Mouse (Mus musculus) spleen, adult 18-20 months (tissue): Measurements from ENCODE around the gene Ahsa1.
"Not testable (repeated sequence)": the region's sequence is repeated elsewhere in the genome, so short reads cannot be mapped to it uniquely, and the experiment has no call there.

Source experiments
- DNase-seq, 2 experiments: peaks; one replicate each; pipeline ENCODE4 v3.0.0; 2022; ENCODE audit warnings: mixed read lengths in 2 of 2

Gene Ahsa1

DNA sequence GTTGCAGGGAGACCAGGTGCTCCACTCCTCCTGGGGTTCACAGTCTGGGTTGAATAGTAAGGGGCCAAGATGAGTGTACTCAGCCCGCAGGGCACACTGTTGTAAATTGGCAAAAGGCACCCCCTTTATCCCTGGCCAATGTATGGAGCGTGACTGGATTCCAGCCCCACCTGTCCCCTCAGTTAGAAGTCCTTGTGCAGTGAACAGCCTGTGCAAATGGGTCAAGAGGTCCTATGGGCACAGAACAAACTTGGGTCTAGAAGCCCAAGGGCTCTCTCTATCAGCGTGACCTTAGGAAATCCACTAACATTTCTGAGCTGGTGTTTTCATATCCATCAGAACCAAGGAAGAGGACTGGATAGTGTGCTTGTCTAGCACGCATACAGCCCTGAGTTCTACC, 16.5 kb downstream of the Ahsa1 start:
- no peak for DNase-seq

DNA sequence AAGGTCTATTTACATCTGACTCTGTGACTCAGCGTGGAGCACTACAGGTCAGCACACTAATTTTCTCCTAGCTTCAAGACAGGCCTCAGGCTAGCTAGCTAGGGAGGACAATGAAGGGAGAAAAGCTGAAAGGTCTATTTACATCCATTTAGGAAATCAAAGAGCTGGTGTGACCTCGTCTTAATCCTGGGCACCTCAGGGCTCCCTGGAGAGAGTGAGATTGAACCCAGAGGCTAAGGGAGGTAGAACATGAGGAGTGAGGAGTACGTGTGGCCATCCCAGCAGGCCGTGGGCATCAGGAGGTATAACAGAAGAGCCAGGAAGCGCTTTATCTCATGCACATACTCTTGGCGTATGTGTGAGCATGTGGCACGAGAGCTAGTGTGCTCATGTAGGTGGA, 17.4 kb downstream of the Ahsa1 start:
- DNase-seq = no peak

DNA sequence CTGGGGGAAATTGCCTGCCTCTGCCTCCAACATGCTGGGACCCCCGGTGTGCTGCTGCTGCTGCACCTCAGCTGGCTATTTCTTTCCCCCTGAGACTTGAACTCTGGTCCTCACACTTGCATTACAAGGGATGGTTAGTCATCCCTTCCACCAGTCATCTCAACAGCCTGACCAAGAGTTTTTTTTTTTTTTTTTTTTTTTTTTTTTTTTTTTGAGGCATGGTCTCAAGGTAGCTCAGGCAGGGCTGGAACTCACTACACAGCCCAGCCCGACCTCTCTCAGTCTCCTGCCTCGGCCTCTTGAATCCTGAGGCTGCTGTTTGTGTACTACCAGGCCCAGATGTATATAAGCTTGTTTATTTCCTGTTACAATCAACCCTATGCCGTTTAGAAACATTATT, 18.0 kb downstream of the Ahsa1 start:
- no peak for DNase-seq

DNA sequence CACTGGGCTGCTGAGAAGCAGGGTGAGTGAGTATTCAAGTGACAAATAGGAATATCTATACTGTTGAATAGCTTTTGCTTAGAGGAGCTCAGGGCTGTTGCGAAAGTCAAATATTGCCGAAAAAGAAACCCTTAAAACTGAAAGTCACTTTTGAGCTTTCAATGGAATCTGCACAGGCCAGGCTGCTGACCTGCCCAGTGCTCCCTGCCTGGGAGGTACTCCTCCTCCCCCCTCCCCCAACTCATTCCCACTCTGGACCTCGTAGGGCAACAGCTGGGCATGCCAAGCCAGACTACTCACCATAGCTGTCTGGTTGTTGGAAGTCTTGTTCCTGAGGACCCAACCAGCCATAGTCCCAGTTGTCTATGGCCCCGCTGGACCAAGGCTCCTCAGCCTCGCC, 18.4 kb downstream of the Ahsa1 start:
- DNase-seq = no peak

DNA sequence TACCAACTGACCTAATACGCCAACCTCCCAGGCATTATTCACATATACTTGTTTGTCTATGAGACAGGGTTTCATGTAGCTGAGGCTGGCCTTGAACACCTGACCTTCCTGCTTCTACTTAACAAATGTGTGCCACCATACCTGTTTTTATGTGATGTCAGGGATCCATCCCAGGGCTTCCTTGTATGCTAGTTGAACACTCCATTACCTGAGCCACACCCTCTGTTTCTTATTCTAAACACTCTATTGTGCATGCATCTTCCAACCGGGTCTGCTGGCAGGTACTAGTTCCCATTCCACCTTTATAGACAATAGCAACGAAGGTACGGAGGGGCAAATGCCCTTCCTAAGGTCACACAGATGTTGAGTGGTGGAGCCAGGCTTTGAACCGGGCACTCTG, 22.8 kb downstream of the Ahsa1 start:
- DNase-seq = no peak

DNA sequence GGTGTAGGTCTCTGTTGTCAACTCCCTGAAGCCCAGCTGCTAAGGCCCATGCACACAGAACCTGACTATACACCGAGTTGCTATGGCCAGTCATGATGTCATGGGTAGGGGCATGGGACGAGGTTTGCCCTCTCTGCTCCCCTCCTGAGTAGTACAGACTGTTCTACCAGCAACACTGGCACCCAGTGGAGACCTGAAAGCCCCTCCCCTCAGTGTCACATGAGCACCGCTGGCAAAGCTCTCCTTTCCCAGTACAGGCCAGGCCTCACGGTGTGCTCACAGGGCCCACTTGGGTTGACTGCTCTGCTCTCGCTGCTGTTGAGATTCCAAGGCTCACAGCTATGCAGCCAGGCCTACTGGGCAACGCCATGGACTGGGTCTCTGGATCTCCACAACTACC, 27.7 kb downstream of the Ahsa1 start:
- DNase-seq = no peak

DNA sequence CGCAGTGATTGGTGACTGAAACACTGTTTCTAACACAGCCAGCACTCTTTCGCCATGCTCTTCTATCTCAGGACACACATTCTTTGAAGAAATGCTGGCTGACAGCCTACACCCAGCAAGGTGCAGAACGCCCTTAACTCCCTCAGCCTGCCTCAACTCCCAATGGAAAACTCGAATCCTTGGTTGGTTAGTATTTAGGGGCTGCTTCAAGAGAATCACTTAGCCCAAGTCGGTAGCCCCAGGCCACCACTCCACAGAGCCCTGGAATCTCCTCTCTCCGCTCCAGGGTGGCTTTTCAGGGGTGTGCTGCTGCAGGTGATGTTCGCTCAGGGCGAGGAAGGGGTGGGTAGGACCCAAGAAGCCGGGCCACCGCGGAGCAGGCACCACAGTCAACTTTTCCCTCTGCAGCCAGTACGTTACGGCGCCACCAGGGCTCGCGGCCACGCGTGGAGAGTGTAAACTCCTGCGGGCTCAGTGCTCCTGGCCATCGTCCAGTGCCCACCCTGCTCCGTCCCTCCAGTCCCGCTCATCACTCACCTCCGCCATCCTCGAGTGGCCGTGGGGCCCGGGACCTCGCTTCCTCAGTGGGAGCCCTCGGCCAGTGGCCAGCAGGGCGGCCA, 32.9 kb downstream of the Ahsa1 start:
- DNase-seq = no peak

DNA sequence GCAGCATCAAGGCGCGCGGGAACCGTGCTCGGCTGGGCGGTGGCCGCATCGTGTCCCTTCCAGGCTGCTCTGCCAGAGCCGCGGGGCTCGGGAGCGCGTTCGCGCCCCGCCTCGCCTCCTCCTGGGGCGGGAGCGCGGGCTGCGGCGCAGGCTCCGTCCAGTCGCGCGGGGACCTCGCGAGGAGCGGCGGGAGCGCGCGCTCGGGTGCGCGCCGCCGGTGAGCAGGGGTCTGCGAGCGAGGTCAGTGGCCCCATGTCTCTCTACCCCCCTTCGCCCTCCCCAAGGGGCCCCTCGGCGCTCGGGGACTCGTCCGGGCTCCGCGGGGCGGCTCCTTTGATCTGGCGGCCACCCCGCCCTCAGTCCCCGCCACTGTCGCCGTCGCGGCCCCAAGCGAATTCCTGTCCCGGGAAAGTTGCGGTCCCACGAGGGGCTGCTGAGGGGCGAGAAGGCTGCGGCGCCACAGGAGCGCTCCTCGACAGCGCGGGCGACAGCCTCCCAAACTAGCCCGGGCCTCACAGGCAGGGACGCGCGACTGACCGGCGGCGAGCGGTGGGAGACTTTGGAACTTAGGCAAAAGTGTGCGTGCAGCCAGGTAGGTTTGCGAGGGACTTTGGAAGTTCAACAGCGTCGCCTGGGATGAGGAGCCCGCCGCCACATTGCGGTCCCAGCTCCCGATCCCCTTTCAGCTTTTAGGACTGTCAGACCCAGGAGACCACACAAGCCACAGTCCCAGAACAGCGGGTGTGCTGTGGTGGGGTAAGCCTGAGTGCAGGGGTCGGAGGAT, 33.6 kb downstream of the Ahsa1 start, which contains the start of gene Ism2:
Ism2 (minus strand) TSS at position 49 of the 784 bp plus-strand sequence.
- no peak for DNase-seq

DNA sequence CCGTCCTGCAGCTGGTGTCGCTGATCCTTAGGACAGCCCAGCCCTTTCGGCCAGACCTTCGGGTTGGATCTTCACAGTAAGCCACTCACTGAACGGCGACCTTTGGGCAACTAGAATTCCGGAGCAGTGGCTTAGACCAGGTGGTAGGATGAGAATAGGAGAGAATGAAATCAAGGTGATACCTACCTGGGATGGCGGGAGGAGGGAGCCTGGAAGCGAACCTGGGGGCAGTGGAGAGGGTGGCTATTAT, 34.1 kb downstream of the Ahsa1 start:
- no peak for DNase-seq

DNA sequence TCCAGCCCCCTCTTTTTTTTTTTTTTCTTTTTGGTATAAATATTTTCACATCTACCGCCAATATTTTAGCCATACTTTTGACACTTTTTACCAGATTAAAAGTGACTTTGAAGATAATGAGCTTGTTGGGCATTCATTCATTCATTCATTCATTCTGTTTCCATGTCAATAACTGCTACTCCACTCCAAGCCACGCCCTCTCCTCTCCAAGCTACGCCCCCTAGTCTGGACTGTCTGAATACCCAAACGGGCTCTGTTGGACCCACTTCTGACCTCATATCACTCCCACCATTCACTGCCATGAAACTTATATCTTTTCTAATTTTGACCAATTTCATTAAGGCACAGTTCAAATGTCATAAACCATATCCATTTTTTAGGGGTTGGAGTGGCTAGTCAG, 34.9 kb downstream of the Ahsa1 start:
- DNase-seq = no peak

DNA sequence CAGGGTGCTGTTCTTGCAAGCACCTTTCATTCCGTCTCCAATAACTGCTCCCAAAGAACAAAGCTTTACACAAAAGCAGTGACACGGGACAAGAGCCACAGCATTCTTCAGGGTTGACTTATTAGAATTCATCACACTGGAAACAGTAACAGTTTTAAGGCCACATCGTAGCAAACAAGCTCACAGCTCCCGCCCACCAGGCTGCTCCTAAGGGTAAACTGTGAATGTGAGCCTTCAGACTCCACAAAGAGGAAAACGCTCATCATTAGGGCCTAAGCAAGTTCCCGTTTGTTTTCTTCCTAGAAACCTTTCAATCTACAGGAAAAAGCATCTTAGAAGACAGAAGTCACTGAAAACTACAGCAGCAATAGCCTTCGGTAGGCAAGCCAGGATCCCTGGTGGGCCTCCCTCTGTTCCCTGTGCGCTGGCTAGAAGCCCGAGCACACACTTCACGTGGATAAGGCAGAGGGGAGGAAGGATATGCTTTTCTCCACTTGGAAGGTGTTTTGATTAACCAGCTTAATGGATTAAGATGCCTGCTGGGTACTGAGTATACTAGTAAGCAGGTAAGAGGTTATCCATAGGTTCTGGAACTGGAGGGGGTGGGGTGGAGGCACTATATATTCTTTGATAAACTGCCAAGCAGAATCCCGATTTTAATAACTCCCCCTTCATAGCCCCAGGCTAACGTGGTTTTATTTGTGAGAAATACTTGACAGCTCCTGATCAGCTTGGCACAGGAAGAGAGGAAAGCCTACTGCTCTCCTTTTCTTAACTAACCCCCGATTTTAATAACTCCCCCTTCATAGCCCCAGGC, 39.7 kb downstream of the Ahsa1 start:
- DNase-seq = no peak

DNA sequence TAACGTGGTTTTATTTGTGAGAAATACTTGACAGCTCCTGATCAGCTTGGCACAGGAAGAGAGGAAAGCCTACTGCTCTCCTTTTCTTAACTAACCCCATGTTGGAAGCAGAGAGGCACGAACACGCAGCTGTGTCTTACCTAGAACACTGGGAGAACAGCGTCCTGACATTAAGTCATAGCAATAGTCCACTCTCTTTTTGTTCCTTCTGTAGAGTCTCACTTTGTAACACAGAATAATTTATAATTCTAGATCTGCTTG, 40.2 kb downstream of the Ahsa1 start:
- DNase-seq = not testable (repeated sequence)

DNA sequence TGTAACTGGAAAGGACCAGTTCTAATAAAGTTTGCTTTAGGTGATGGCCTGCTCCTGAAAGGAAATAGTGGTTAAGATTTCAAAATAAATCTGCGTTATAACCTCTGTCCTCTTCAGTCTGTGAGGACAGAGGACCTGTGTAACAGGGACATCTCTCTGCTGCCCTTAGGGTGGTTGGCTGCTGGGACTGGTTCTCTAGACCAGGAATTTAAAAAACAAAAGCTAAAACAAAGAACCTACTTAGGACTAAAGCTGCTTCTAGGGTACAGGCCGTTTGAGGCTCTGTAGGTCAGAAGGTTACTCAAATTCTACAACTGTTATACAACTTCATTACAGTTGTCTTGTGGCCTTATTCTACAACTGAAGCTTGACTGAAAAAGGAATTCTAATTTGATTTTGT, 46.8 kb downstream of the Ahsa1 start:
- DNase-seq = no peak

DNA sequence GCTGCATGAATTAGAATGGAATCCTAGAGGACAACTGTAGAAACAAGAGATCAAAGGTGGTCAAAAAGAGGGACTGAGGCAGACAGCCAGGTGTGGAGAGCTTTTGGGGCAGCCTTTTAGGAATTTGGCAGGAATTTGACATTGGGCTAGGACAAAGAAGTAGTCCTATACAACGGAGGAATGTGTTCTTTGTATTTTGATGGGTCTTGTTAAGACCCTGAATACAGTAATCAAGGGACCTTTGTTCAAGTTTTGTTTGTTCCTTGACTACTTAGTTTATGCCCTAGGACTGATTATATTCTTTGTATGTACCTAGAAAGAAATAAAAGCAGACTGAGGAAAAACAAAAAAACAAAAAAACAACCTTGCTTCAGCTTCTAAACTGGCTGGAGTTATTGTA, 51.7 kb downstream of the Ahsa1 start:
- no peak for DNase-seq

DNA sequence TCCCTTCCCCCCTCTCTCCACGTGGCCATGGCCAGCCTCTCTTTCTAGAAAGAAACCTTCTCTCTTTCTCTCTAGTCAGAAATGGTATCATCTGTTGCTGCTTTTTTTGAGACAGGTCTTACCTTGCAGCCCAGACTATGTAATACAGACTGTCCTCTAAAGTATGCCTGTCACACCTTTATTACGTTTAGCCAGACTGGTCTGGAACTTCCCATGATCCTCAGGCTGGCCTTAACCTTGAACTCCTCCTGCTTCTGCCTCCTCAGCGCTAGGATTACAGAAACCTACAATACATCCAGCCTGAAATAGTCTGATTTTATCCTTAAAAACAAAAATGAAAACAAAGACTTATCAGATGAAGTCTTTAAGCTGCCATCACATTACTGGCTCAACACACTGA, 53.0 kb downstream of the Ahsa1 start:
- no peak for DNase-seq
